Mouse (Mus musculus): Measurements from ENCODE around the gene Col4a3bp.
A peak's percentile ranks its signal among the peaks of the same experiment; 100 is the strongest.

The Col4a3bp gene

GRCm38 (mm10) chr13:96542081-96542889 lies at the start of gene Col4a3bp, which contains the start of gene Polk:
TSS of gene Col4a3bp (plus strand) at chr13:96542618.
TSS of gene Polk (minus strand) at chr13:96542579.
- DNase-seq (ENCODE audit: low spot score), result peak; percentile 83

- DNase-seq (ENCODE audit: low spot score), result no peak
These were observed 45.8 kb upstream of the Col4a3bp start for GRCm38 (mm10) chr13:96496630-96497029.

- DNase-seq (ENCODE audit: low spot score), result no peak
These were observed 42.5 kb upstream of the Col4a3bp start for GRCm38 (mm10) chr13:96499891-96500290.

- DNase-seq (ENCODE audit: low spot score), result no peak
These were observed 36.8 kb upstream of the Col4a3bp start for GRCm38 (mm10) chr13:96505661-96506060.

- no peak for DNase-seq (ENCODE audit: low spot score)
These were observed 36.1 kb upstream of the Col4a3bp start for GRCm38 (mm10) chr13:96506313-96506712.

GRCm38 (mm10) chr13:96507541-96507940 lies 34.9 kb upstream of the Col4a3bp start:
- DNase-seq (ENCODE audit: low spot score), result no peak

- DNase-seq (ENCODE audit: low spot score), result no peak
These were observed 31.8 kb upstream of the Col4a3bp start for GRCm38 (mm10) chr13:96510635-96511034.

GRCm38 (mm10) chr13:96511262-96511661 lies 31.2 kb upstream of the Col4a3bp start:
- no peak for DNase-seq (ENCODE audit: low spot score)

GRCm38 (mm10) chr13:96511893-96512292 lies 30.5 kb upstream of the Col4a3bp start:
- DNase-seq (ENCODE audit: low spot score), result no peak

GRCm38 (mm10) chr13:96514154-96514942 lies 28.1 kb upstream of the Col4a3bp start:
- DNase-seq (ENCODE audit: low spot score), result no peak

GRCm38 (mm10) chr13:96516249-96516648 lies 26.2 kb upstream of the Col4a3bp start:
- DNase-seq (ENCODE audit: low spot score), result no peak

- DNase-seq (ENCODE audit: low spot score), result no peak
These were observed 25.1 kb upstream of the Col4a3bp start for GRCm38 (mm10) chr13:96517335-96517734.

- DNase-seq (ENCODE audit: low spot score), result no peak
These were observed 21.1 kb upstream of the Col4a3bp start for GRCm38 (mm10) chr13:96521294-96521693.

GRCm38 (mm10) chr13:96527022-96527421 lies 15.4 kb upstream of the Col4a3bp start:
- DNase-seq (ENCODE audit: low spot score), result no peak

GRCm38 (mm10) chr13:96527856-96528255 lies 14.6 kb upstream of the Col4a3bp start:
- DNase-seq (ENCODE audit: low spot score), result no peak

GRCm38 (mm10) chr13:96528776-96529175 lies 13.6 kb upstream of the Col4a3bp start:
- DNase-seq (ENCODE audit: low spot score), result no peak

- DNase-seq (ENCODE audit: low spot score), result no peak
These were observed 12.9 kb upstream of the Col4a3bp start for GRCm38 (mm10) chr13:96529542-96529941.

- no peak for DNase-seq (ENCODE audit: low spot score)
These were observed 12.4 kb upstream of the Col4a3bp start for GRCm38 (mm10) chr13:96530064-96530463.

GRCm38 (mm10) chr13:96532176-96532575 lies 10.2 kb upstream of the Col4a3bp start:
- no peak for DNase-seq (ENCODE audit: low spot score)

GRCm38 (mm10) chr13:96533742-96534141 lies 8.7 kb upstream of the Col4a3bp start:
- no peak for DNase-seq (ENCODE audit: low spot score)

GRCm38 (mm10) chr13:96536821-96537572 lies 5.4 kb upstream of the Col4a3bp start:
- no peak for DNase-seq (ENCODE audit: low spot score)

- DNase-seq (ENCODE audit: low spot score), result no peak
These were observed 4.3 kb upstream of the Col4a3bp start for GRCm38 (mm10) chr13:96538103-96538502.

Measured in urinary bladder, postnatal 10 days (tissue).